Mouse (Mus musculus) erythroblast, embryonic 14.5 days (primary cell): ENCODE results near the gene Ptpn14. TPM values are rescaled to one million over a fixed set of nuclear protein-coding genes. Genes with fewer than 3 reads are reported as not detected.
A peak's percentile ranks its signal among the peaks of the same experiment; 100 is the strongest.

Source experiments
- H3K27me3 ChIP-seq: 2 replicates; pipeline ENCODE4 v1.6.1; 2012; ENCODE audit warnings: inconsistent platforms; ENCODE audit not compliant: control insufficient read depth
- H3K36me3 ChIP-seq: 2 replicates; pipeline ENCODE4 v1.6.1; 2012; ENCODE audit warnings: mild to moderate bottlenecking, inconsistent platforms; ENCODE audit not compliant: control insufficient read depth
- H3K4me1 ChIP-seq: 2 replicates; pipeline ENCODE4 v1.6.1; 2012; ENCODE audit warnings: inconsistent platforms; ENCODE audit not compliant: control insufficient read depth
- H3K4me3 ChIP-seq: replicated peaks from 2 replicates; pipeline ENCODE3; 2012; ENCODE audit warnings: moderate library complexity, mild to moderate bottlenecking, inconsistent platforms
- H3K9me3 ChIP-seq: 2 replicates; pipeline ENCODE4 v1.6.1; 2012; ENCODE audit warnings: low read length, inconsistent platforms, mixed read lengths; ENCODE audit not compliant: control insufficient read depth
- GATA1 ChIP-seq: IDR thresholded peaks from 2 replicates; pipeline ENCODE4 v1.6.1; 2012; ENCODE audit warnings: low read length, inconsistent platforms, mixed read lengths
- TAL1 ChIP-seq: IDR thresholded peaks from 3 replicates; pipeline ENCODE4 v1.6.1; 2012; ENCODE audit warnings: low read length, inconsistent platforms, mixed read lengths
- polyA plus RNA-seq: library from polyadenylated mRNA; stranded (reverse); fragments of >175 nt; gene quantifications from 2 replicates; pipeline ENCODE4 v1.2.3, GENCODE M21; 2012

Ptpn14 gene
- polyA plus RNA-seq, 1 experiment = not detected

- no peaks in the 10 kb centered on the region for H3K27me3 ChIP-seq
- no peak for TF ChIP-seq TAL1
- no peak for TF ChIP-seq GATA1
- no peak overlapping the region for H3K4me3 ChIP-seq
- no peaks in the 10 kb centered on the region for H3K36me3 ChIP-seq
- no peaks in the 10 kb centered on the region for H3K4me1 ChIP-seq
- H3K9me3 ChIP-seq = no peaks in the 10 kb centered on the region
Measured at GRCm38 (mm10) chr1:189709001-189709400, 19.1 kb upstream of the Ptpn14 start.

DNA sequence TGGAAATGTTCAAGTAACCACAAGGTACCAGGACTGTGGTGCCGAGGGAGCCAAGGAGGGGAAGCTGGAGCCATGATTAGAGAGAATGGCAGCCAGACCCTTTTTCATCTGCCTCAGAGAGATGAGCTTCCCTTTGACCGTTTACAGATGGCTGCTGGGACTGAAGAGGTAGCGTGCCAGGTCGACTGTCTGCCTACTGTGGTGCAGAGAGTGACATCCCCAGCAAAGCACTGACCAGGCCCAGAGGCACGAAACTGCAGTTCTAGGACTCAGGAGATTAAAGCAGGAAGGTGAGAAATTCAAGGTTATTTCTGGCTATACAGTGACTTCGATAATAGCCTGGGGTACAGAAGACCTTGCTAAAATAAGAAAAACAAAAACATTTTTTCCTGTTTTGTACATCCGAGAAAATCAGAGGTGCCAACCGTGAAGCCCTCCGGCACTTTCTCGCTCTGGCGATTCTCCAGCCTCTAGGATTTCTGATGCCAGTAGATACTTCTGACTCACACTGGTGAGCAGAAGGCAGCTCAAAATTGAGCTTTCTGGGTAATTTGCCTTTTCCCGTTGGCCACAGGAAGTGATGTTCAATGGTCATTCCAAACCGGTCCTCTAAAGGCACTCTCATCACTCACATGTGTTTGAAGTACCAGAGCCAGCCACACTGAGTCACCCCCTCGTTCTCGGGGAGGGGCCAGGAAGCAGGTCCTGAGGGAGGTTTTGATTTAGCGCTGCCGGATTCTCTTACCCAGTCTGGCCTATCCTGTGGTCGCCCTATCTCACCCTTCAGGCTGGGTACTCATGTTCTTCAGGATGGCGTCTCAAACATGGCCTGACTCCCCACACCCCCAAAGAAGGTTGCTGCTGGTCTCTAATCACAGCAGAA, 11.9 kb upstream of the Ptpn14 start:
- TF ChIP-seq GATA1 (no peak), TAL1 (no peak)
- no peaks in the 10 kb centered on the region for H3K4me1 ChIP-seq

GRCm38 (mm10) chr1:189717546-189717945, 10.5 kb upstream of the Ptpn14 start:
- Histone ChIP-seq H3K27me3 (peaks cover 2% of the 10 kb centered on the region; the same call in 1 of the 2 replicates), H3K9me3 (peaks cover 8% of the 10 kb centered on the region), H3K4me3 (no peak overlapping the region), H3K36me3 (no peaks in the 10 kb centered on the region), H3K4me1 (no peaks in the 10 kb centered on the region)
- no peak for TF ChIP-seq TAL1
- no peak for TF ChIP-seq GATA1

More for the DNA sequence above, 11.9 kb upstream of the Ptpn14 start:
- Histone ChIP-seq H3K4me3 (no peak overlapping the region), H3K9me3 (peaks cover 8% of the 10 kb centered on the region), H3K27me3 (peaks cover 2% of the 10 kb centered on the region; the same call in 1 of the 2 replicates), H3K36me3 (no peaks in the 10 kb centered on the region)

- Histone ChIP-seq H3K4me3 (no peak overlapping the region), H3K4me1 (no peaks in the 10 kb centered on the region), H3K9me3 (peaks cover 8% of the 10 kb centered on the region), H3K27me3 (peaks cover 2% of the 10 kb centered on the region; the same call in 1 of the 2 replicates), H3K36me3 (no peaks in the 10 kb centered on the region)
- TF ChIP-seq GATA1 = no peak
- TF ChIP-seq TAL1 = no peak
Measured at GRCm38 (mm10) chr1:189718600-189718999, 9.5 kb upstream of the Ptpn14 start.

DNA sequence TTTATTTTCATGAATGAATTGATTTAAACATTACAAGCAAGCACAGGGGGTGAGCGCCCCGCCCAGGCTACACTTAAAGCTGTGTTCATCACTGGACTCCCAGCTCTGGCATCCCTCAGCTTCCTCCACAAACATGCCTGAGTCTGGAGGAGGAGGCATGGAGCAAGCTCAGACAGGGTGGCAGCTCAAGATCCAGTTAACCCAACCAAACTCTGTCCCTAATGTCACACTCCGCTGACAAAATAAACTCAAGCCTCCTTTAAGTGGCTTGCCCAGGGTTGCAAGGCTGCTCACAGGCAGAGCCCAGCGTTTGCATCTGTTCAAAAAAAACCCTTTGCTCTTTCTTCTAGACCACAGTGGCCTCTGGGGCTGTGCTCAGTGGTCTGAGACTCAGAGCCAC, 1.9 kb upstream of the Ptpn14 start:
- Histone ChIP-seq H3K9me3 (no peaks in the 10 kb centered on the region), H3K4me3 (no peak overlapping the region), H3K27me3 (peaks cover 56% of the 10 kb centered on the region), H3K4me1 (no peaks in the 10 kb centered on the region), H3K36me3 (no peaks in the 10 kb centered on the region)
- TF ChIP-seq TAL1 (no peak), GATA1 (no peak)

GRCm38 (mm10) chr1:189727346-189727883, 653 bp upstream of the Ptpn14 start:
- H3K9me3 ChIP-seq = no peaks in the 10 kb centered on the region
- no peak overlapping the region for H3K4me3 ChIP-seq
- peaks cover 63% of the 10 kb centered on the region for H3K27me3 ChIP-seq
- no peaks in the 10 kb centered on the region for H3K4me1 ChIP-seq
- TF ChIP-seq GATA1 (no peak), TAL1 (no peak)
- no peaks in the 10 kb centered on the region for H3K36me3 ChIP-seq

DNA sequence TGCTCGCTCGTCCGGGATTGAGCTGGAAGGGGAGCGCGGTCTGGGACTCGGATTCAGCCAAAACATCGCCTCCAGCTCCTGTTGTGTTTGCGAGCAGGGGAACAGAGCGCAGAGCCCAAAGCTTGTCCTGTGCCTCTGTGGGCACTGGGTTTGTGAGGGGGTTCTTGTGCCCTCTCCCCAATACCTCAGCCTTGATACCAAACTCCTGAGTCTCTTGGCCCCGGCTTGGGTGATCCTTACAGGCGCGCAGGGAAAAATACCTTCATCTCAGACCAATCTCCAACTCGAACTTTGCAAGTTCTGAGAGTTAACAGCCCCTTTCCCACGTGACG, 682 bp downstream of the Ptpn14 start:
- Histone ChIP-seq H3K4me3 (peak overlapping the region; percentile 32), H3K36me3 (no peaks in the 10 kb centered on the region), H3K27me3 (peaks cover 63% of the 10 kb centered on the region), H3K4me1 (no peaks in the 10 kb centered on the region), H3K9me3 (no peaks in the 10 kb centered on the region)
- TF ChIP-seq TAL1 (no peak), GATA1 (no peak)

GRCm38 (mm10) chr1:189729141-189729815, 1.2 kb downstream of the Ptpn14 start:
- Histone ChIP-seq H3K9me3 (peaks cover 2% of the 10 kb centered on the region; the same call in 1 of the 2 replicates), H3K4me1 (no peaks in the 10 kb centered on the region), H3K36me3 (no peaks in the 10 kb centered on the region), H3K4me3 (no peak overlapping the region), H3K27me3 (peaks cover 63% of the 10 kb centered on the region)
- TF ChIP-seq TAL1 (no peak), GATA1 (no peak)

GRCm38 (mm10) chr1:189731697-189732096, 3.6 kb downstream of the Ptpn14 start:
- Histone ChIP-seq H3K4me1 (no peaks in the 10 kb centered on the region), H3K9me3 (peaks cover 2% of the 10 kb centered on the region), H3K27me3 (peaks cover 49% of the 10 kb centered on the region), H3K36me3 (no peaks in the 10 kb centered on the region), H3K4me3 (no peak overlapping the region)
- TF ChIP-seq TAL1 = no peak
- TF ChIP-seq GATA1 = no peak
